Mouse (Mus musculus): ENCODE results near the gene Abhd4.

Gene Abhd4

GRCm38 (mm10) chr14:54253741-54254291 is at the start of gene Abhd4, which contains the start of gene Dad1:
Gene Abhd4, plus strand, starts transcription at chr14:54254188.
Gene Dad1, minus strand, starts transcription at chr14:54254104.
- DNase-seq (ENCODE audit: low spot score in 2 of 2) = peak; percentile 92 to 98

- DNase-seq (ENCODE audit: low spot score in 2 of 2) = no peak
Measured at GRCm38 (mm10) chr14:54204311-54204710, 49.7 kb upstream of the Abhd4 start.

GRCm38 (mm10) chr14:54204786-54205185 is 49.2 kb upstream of the Abhd4 start:
- DNase-seq (ENCODE audit: low spot score in 2 of 2) = no peak

- DNase-seq (ENCODE audit: low spot score in 2 of 2) = no peak
Measured at GRCm38 (mm10) chr14:54205904-54206303, 48.1 kb upstream of the Abhd4 start.

GRCm38 (mm10) chr14:54206309-54206708 is 47.7 kb upstream of the Abhd4 start:
- no peak for DNase-seq (ENCODE audit: low spot score in 2 of 2)

GRCm38 (mm10) chr14:54206750-54207550 is 47.0 kb upstream of the Abhd4 start:
- no peak for DNase-seq (ENCODE audit: low spot score in 2 of 2)

GRCm38 (mm10) chr14:54207924-54208323 is 46.1 kb upstream of the Abhd4 start:
- no peak for DNase-seq (ENCODE audit: low spot score in 2 of 2)

- DNase-seq (ENCODE audit: low spot score in 2 of 2) = no peak
Measured at GRCm38 (mm10) chr14:54208741-54209140, 45.2 kb upstream of the Abhd4 start.

GRCm38 (mm10) chr14:54209932-54210331 is 44.1 kb upstream of the Abhd4 start:
- DNase-seq (ENCODE audit: low spot score in 2 of 2) = no peak

GRCm38 (mm10) chr14:54210401-54210800 is 43.6 kb upstream of the Abhd4 start:
- no peak for DNase-seq (ENCODE audit: low spot score in 2 of 2)

- DNase-seq (ENCODE audit: low spot score in 2 of 2) = no peak
Measured at GRCm38 (mm10) chr14:54211199-54211598, 42.8 kb upstream of the Abhd4 start.

- no peak for DNase-seq (ENCODE audit: low spot score in 2 of 2)
Measured at GRCm38 (mm10) chr14:54211755-54212154, 42.2 kb upstream of the Abhd4 start.

- DNase-seq (ENCODE audit: low spot score in 2 of 2) = no peak
Measured at GRCm38 (mm10) chr14:54213734-54214133, 40.3 kb upstream of the Abhd4 start.

GRCm38 (mm10) chr14:54214477-54214876 is 39.5 kb upstream of the Abhd4 start:
- no peak for DNase-seq (ENCODE audit: low spot score in 2 of 2)

GRCm38 (mm10) chr14:54214901-54215300 is 39.1 kb upstream of the Abhd4 start:
- no peak for DNase-seq (ENCODE audit: low spot score in 2 of 2)

- no peak for DNase-seq (ENCODE audit: low spot score in 2 of 2)
Measured at GRCm38 (mm10) chr14:54216126-54216525, 37.9 kb upstream of the Abhd4 start.

- DNase-seq (ENCODE audit: low spot score in 2 of 2) = no peak
Measured at GRCm38 (mm10) chr14:54218233-54218632, 35.8 kb upstream of the Abhd4 start.

- DNase-seq (ENCODE audit: low spot score in 2 of 2) = no peak
Measured at GRCm38 (mm10) chr14:54218721-54219120, 35.3 kb upstream of the Abhd4 start.

GRCm38 (mm10) chr14:54219256-54219655 is 34.7 kb upstream of the Abhd4 start:
- no peak for DNase-seq (ENCODE audit: low spot score in 2 of 2)

GRCm38 (mm10) chr14:54219849-54220248 is 34.1 kb upstream of the Abhd4 start:
- no peak for DNase-seq (ENCODE audit: low spot score in 2 of 2)

GRCm38 (mm10) chr14:54220726-54221494 is 33.1 kb upstream of the Abhd4 start:
- DNase-seq (ENCODE audit: low spot score in 2 of 2) = no peak

- DNase-seq (ENCODE audit: low spot score in 2 of 2) = no peak
Measured at GRCm38 (mm10) chr14:54221641-54222040, 32.3 kb upstream of the Abhd4 start.
